Mouse (Mus musculus) spleen, adult 12 weeks (tissue): ENCODE results near the gene Prdm11.

Experiments
- DNase-seq: peaks from one replicate; pipeline ENCODE4 v3.0.0; 2022; ENCODE audit warnings: low spot score

The Prdm11 gene

GRCm38 (mm10) chr2:93011465-93011864 lies 34.5 kb downstream of the Prdm11 start:
- no peak for DNase-seq

GRCm38 (mm10) chr2:93007967-93008685 lies 37.8 kb downstream of the Prdm11 start:
- DNase-seq, result no peak

- DNase-seq, result no peak
Observed at GRCm38 (mm10) chr2:93005028-93005427, 40.9 kb downstream of the Prdm11 start.

- DNase-seq, result no peak
Observed at GRCm38 (mm10) chr2:92991976-92992375, 54.0 kb downstream of the Prdm11 start.

GRCm38 (mm10) chr2:92989593-92989992 lies 56.4 kb downstream of the Prdm11 start:
- DNase-seq, result no peak

- DNase-seq, result no peak
Observed at GRCm38 (mm10) chr2:92987901-92988631, 57.9 kb downstream of the Prdm11 start.

GRCm38 (mm10) chr2:92987108-92987618 lies 58.8 kb downstream of the Prdm11 start:
- DNase-seq, result no peak

- no peak for DNase-seq
Observed at GRCm38 (mm10) chr2:92985600-92985999, 60.4 kb downstream of the Prdm11 start.

GRCm38 (mm10) chr2:92985171-92985570 lies 60.8 kb downstream of the Prdm11 start:
- DNase-seq, result no peak

- DNase-seq, result no peak
Observed at GRCm38 (mm10) chr2:92984321-92985108, 61.5 kb downstream of the Prdm11 start.

- no peak for DNase-seq
Observed at GRCm38 (mm10) chr2:92983273-92983620, 62.7 kb downstream of the Prdm11 start.

GRCm38 (mm10) chr2:92982591-92983272 lies 63.2 kb downstream of the Prdm11 start:
- no peak for DNase-seq

- no peak for DNase-seq
Observed at GRCm38 (mm10) chr2:92980165-92980564, 65.8 kb downstream of the Prdm11 start.

GRCm38 (mm10) chr2:92975031-92975790 lies 70.8 kb downstream of the Prdm11 start:
- no peak for DNase-seq

- DNase-seq, result no peak
Observed at GRCm38 (mm10) chr2:92973646-92974045, 72.3 kb downstream of the Prdm11 start.

- DNase-seq, result no peak
Observed at GRCm38 (mm10) chr2:92972071-92972470, 73.9 kb downstream of the Prdm11 start.

GRCm38 (mm10) chr2:92971536-92971935 lies 74.4 kb downstream of the Prdm11 start:
- DNase-seq, result no peak

- no peak for DNase-seq
Observed at GRCm38 (mm10) chr2:92971069-92971468, 74.9 kb downstream of the Prdm11 start.

GRCm38 (mm10) chr2:92967839-92968166 lies 78.2 kb downstream of the Prdm11 start:
- no peak for DNase-seq

GRCm38 (mm10) chr2:92967032-92967838 lies 78.7 kb downstream of the Prdm11 start:
- no peak for DNase-seq

- DNase-seq, result no peak
Observed at GRCm38 (mm10) chr2:92966257-92966656, 79.7 kb downstream of the Prdm11 start.
